Mouse (Mus musculus) embryonic facial prominence, embryonic 13.5 days (tissue): ENCODE measurements around the gene 0610012G03Rik. TPM values are rescaled to one million over a fixed set of nuclear protein-coding genes. Genes with fewer than 3 reads are reported as not detected.

ENCODE experiments used
- ATAC-seq: fragments of 200-750 bp; cut with Nextera tagmentation; 2 replicates; pipeline ENCODE4 v1.8.0; 2017; ENCODE audit warnings: low read depth; ENCODE audit not compliant: insufficient number of reproducible peaks, insufficient read depth, low FRiP score, low TSS enrichment
- H3K27ac ChIP-seq: fragments of 300-500 bp; sonication (generic); 2 replicates; pipeline ENCODE4 v1.5.1; 2015; ENCODE audit warnings: moderate library complexity, mild to moderate bottlenecking, inconsistent platforms
- H3K27me3 ChIP-seq: fragments of 300-500 bp; sonication (generic); 2 replicates; pipeline ENCODE4 v1.6.1; 2015; ENCODE audit warnings: mild to moderate bottlenecking, inconsistent platforms
- H3K36me3 ChIP-seq: fragments of 300-500 bp; sonication (generic); 2 replicates; pipeline ENCODE4 v1.6.1; 2015; ENCODE audit warnings: mild to moderate bottlenecking, inconsistent platforms
- H3K4me1 ChIP-seq: fragments of 300-500 bp; sonication (generic); 2 replicates; pipeline ENCODE4 v1.6.1; 2015; ENCODE audit warnings: inconsistent platforms
- H3K4me2 ChIP-seq: fragments of 300-500 bp; sonication (generic); 2 replicates; pipeline ENCODE4 v1.6.1; 2015; ENCODE audit warnings: moderate library complexity, mild to moderate bottlenecking, inconsistent platforms
- H3K4me3 ChIP-seq: fragments of 300-500 bp; sonication (generic); 2 replicates; pipeline ENCODE4 v1.5.1; 2015; ENCODE audit warnings: mild to moderate bottlenecking, inconsistent platforms
- H3K9ac ChIP-seq: fragments of 300-500 bp; sonication (generic); 2 replicates; pipeline ENCODE4 v1.6.1; 2015; ENCODE audit warnings: mild to moderate bottlenecking, inconsistent platforms
- H3K9me3 ChIP-seq: fragments of 300-500 bp; sonication (generic); 2 replicates; pipeline ENCODE4 v1.6.1; 2016; ENCODE audit warnings: inconsistent platforms
- WGBS: fragments of 180-500 bp; shearing (Covaris S2); methylation state at CpG from one replicate; pipeline ENCODE4 v1.1.7; 2015; ENCODE audit warnings: mixed read lengths; 5-methylcytosine and 5-hydroxymethylcytosine counted together
- polyA plus RNA-seq: library from polyadenylated mRNA; unstranded; fragments of >200 nt; fragmentation: Nextera tagmentation; extraction: Ambion mirVana; gene quantifications from 2 replicates; pipeline ENCODE4 v1.2.1, GENCODE M21; 2015

Gene 0610012G03Rik
- polyA plus RNA-seq, 1 experiment from 2014 or later, result 89.1 TPM

DNA sequence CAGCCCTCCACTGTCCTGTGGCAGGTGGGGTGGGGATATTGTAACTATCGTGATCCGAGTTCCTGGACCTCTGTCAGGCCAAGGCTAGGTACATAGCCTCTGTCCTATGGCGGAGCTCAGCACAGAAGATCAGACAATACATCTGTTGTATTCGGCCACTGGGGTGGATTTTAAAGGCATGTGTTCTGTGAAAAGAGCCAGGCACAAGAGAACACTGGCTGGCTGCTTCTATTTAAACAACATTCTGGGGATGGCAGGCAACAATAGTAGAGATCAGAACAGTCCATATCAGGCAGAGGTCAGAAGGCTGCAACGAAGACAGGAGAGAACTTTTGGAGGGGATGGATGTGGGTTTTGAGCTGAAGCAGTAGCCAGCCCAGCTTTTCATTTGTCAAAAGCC lies 16.0 kb downstream of the 0610012G03Rik start:
- Histone ChIP-seq H3K9ac (no peak overlapping the region), H3K27me3 (peaks cover 45% of the 10 kb centered on the region), H3K9me3 (no peaks in the 10 kb centered on the region), H3K4me3 (no peak overlapping the region), H3K27ac (no peak overlapping the region), H3K4me1 (peaks cover 28% of the 10 kb centered on the region), H3K36me3 (no peaks in the 10 kb centered on the region), H3K4me2 (peak overlapping the region; percentile 94; the same call in 1 of the 2 replicates)
- no peak for ATAC-seq
- WGBS, result 55% methylated on average over 5 of the region's 5 CpGs

- peaks cover 28% of the 10 kb centered on the region for H3K4me1 ChIP-seq
Observed at GRCm38 (mm10) chr16:31931330-31931729, 17.0 kb downstream of the 0610012G03Rik start.

GRCm38 (mm10) chr16:31927412-31927811 lies 20.9 kb downstream of the 0610012G03Rik start:
- H3K36me3 ChIP-seq, result no peaks in the 10 kb centered on the region
- H3K9me3 ChIP-seq, result no peaks in the 10 kb centered on the region
- ATAC-seq, result no peak
- no peak overlapping the region for H3K9ac ChIP-seq
- WGBS, result 75% methylated on average over 5 of the region's 5 CpGs
- H3K4me1 ChIP-seq, result no peaks in the 10 kb centered on the region
- no peak overlapping the region for H3K27ac ChIP-seq
- no peak overlapping the region for H3K4me3 ChIP-seq
- H3K27me3 ChIP-seq, result no peaks in the 10 kb centered on the region; the same call in 1 of the 2 replicates
- no peak overlapping the region for H3K4me2 ChIP-seq

More at GRCm38 (mm10) chr16:31931330-31931729, 17.0 kb downstream of the 0610012G03Rik start:
- no peak overlapping the region for H3K9ac ChIP-seq
- H3K4me3 ChIP-seq, result no peak overlapping the region
- 55% methylated on average over 17 of the region's 17 CpGs for WGBS
- no peak for ATAC-seq
- no peak overlapping the region for H3K27ac ChIP-seq
- H3K36me3 ChIP-seq, result no peaks in the 10 kb centered on the region
- peak overlapping the region; percentile 20; the same call in 1 of the 2 replicates for H3K4me2 ChIP-seq
- H3K27me3 ChIP-seq, result peaks cover 36% of the 10 kb centered on the region
- H3K9me3 ChIP-seq, result no peaks in the 10 kb centered on the region

DNA sequence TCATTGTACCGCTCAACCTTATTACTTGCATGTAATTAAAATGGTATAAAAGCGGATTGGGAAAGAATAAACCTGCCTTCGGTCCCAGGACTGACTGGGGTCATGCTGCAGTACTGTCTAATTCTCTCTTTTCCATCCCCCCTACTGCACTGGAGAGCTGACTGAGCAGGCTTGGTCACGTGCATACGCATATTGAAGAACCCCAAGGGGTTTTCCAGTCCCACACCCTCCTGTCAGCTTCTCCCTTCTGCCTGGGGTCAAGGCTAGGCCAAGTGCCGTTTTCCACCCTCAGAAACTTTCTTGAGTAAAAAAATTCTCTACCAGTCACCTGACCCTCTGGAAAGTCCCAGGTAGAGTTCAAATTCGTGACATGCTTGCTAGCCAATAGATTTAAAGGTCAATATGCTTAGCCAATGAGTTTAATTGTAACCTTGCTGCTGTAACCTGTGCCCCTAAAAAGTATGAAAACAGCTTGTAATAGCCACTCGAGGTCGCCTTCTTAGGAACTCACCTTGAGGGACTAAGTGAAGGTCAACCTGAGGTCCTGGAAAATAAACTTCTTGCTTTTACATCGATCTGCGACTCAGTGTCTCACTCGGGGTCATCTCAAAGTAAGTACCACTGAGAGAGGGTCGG lies 21.6 kb downstream of the 0610012G03Rik start:
- WGBS, result 72% methylated on average over 13 of the region's 13 CpGs
- H3K4me2 ChIP-seq, result no peak overlapping the region
- H3K27me3 ChIP-seq, result no peaks in the 10 kb centered on the region; the same call in 1 of the 2 replicates
- no peaks in the 10 kb centered on the region for H3K36me3 ChIP-seq
- no peaks in the 10 kb centered on the region for H3K9me3 ChIP-seq
- H3K4me1 ChIP-seq, result no peaks in the 10 kb centered on the region
- H3K9ac ChIP-seq, result no peak overlapping the region
- no peak for ATAC-seq
- H3K4me3 ChIP-seq, result no peak overlapping the region
- H3K27ac ChIP-seq, result no peak overlapping the region

DNA sequence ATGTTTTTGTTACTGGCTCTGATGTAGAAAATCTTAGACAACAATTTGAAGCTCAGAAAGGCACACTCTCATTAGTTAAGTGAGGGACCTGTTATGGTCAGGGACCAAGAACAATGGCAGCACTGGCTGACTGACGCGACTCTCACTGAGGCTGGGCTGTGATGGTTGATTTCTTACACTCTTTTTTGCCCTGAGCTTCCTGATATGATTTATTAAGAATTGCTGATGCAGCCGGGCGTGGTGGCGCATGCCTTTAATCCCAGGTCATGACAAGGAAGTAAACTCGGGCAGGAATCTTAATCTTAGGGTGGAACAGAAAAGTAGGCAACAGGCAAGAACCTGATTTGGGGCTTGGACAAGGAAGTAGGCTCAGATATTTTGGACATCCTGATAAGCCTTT lies 22.2 kb downstream of the 0610012G03Rik start:
- Histone ChIP-seq H3K36me3 (no peaks in the 10 kb centered on the region), H3K4me3 (no peak overlapping the region), H3K4me2 (no peak overlapping the region), H3K9ac (no peak overlapping the region), H3K9me3 (no peaks in the 10 kb centered on the region), H3K4me1 (no peaks in the 10 kb centered on the region), H3K27ac (no peak overlapping the region), H3K27me3 (no peaks in the 10 kb centered on the region)
- no peak for ATAC-seq
- 77% methylated on average over 6 of the region's 6 CpGs for WGBS

GRCm38 (mm10) chr16:31924368-31924767 lies 23.9 kb downstream of the 0610012G03Rik start:
- no peak overlapping the region for H3K4me3 ChIP-seq
- 79% methylated on average over 6 of the region's 6 CpGs for WGBS

DNA sequence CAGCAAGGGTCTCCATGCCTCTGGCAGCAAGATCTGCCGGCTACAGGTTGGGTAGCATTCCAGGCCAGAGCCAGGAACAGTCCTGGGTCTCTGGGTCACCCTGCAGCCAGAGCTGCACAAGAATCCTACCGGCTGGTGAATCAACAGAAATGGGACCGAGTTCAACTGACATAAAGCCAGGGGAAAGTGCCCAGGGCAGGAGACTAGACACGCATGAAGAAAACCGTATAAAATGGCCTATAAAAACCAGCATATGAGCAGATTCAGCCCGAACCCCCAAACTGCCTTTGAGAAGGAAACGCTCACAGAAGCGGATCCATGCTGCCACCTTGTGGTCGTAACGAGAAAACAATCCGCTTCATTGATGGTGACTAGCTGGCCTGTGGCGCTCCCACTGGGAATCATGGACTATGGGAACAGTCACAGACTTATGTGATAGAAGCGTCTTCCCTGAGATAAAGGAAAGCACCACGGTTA lies 30.0 kb downstream of the 0610012G03Rik start:
- peaks cover 3% of the 10 kb centered on the region; the same call in 1 of the 2 replicates for H3K4me1 ChIP-seq
- ATAC-seq, result 0 out of 2 replicates have a peak, but pooled peaks have one; percentile 15
- H3K9me3 ChIP-seq, result no peaks in the 10 kb centered on the region
- no peaks in the 10 kb centered on the region for H3K36me3 ChIP-seq
- no peak overlapping the region for H3K27ac ChIP-seq
- no peaks in the 10 kb centered on the region for H3K27me3 ChIP-seq
- H3K4me3 ChIP-seq, result no peak overlapping the region
- H3K9ac ChIP-seq, result 0 out of 2 replicates have a peak overlapping the region, but pooled peaks have one; percentile 32
- 2% methylated on average over 14 of the region's 14 CpGs for WGBS
- peak overlapping the region; percentile 29 for H3K4me2 ChIP-seq

More at GRCm38 (mm10) chr16:31924368-31924767, 23.9 kb downstream of the 0610012G03Rik start:
- Histone ChIP-seq H3K27ac (no peak overlapping the region), H3K9me3 (no peaks in the 10 kb centered on the region), H3K4me2 (no peak overlapping the region), H3K27me3 (no peaks in the 10 kb centered on the region), H3K4me1 (no peaks in the 10 kb centered on the region), H3K36me3 (no peaks in the 10 kb centered on the region), H3K9ac (no peak overlapping the region)
- ATAC-seq, result no peak

GRCm38 (mm10) chr16:31917776-31918175 lies 30.5 kb downstream of the 0610012G03Rik start:
- WGBS, result 76% methylated on average over 11 of the region's 11 CpGs
- Histone ChIP-seq H3K4me3 (no peak overlapping the region), H3K27me3 (no peaks in the 10 kb centered on the region), H3K27ac (no peak overlapping the region), H3K4me1 (peaks cover 3% of the 10 kb centered on the region; the same call in 1 of the 2 replicates), H3K9ac (no peak overlapping the region), H3K4me2 (no peak overlapping the region), H3K9me3 (no peaks in the 10 kb centered on the region), H3K36me3 (no peaks in the 10 kb centered on the region)
- ATAC-seq, result no peak

DNA sequence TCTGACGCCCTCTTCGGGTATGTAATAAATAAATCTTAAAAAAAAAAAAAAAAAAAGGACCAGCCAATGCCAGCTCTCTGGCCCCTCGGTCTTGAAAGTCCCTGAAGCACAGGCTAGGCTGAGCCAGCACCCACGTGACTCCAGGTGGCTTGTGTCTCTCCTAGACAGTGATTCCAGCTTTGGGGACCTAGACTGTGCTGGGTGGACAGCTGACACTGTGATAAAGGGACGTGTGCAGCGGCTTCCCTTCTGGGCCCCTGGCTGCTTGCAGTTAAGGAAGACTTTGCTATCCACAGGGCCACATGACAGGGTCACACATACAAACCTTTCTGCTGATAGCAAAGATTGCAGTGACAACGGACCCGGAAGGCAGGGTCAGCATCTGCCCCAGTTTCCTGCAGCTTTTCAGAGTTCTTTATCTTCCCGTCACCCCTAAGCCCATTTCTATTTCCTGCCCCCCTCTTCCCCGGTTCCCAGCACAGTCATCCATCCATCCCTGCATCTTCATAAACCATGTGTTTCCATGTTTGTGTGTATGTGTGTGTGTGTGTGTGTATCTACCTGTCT lies 37.9 kb downstream of the 0610012G03Rik start:
- no peak overlapping the region for H3K9ac ChIP-seq
- H3K27ac ChIP-seq, result no peak overlapping the region
- no peak for ATAC-seq
- WGBS, result 72% methylated on average over 10 of the region's 10 CpGs
- no peaks in the 10 kb centered on the region for H3K36me3 ChIP-seq
- no peak overlapping the region for H3K4me3 ChIP-seq
- no peaks in the 10 kb centered on the region for H3K27me3 ChIP-seq
- H3K4me1 ChIP-seq, result peaks cover 20% of the 10 kb centered on the region
- no peaks in the 10 kb centered on the region for H3K9me3 ChIP-seq
- no peak overlapping the region for H3K4me2 ChIP-seq

DNA sequence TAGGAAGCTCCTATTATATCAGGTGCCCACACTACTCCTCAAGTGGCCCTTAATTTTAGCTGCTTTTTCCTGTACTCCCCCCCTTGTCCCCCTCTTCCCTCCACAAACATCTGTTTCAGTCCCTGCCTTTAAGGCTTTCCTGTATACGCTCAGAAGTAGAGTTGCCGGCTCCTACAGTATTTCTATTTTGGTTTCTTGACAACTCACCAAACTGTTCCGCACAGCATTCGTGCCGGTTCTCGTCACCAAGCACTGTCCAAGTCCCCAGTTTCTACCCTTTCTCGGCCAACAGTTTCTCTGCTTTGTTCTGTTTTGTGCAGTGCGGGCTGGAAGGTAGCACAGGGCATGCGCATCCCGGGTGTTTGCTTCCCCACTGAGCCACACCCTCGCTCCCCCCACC lies 39.3 kb downstream of the 0610012G03Rik start:
- peak overlapping the region; percentile 3; the same call in 1 of the 2 replicates for H3K9ac ChIP-seq
- peak overlapping the region; percentile 24; the same call in 1 of the 2 replicates for H3K4me2 ChIP-seq
- no peaks in the 10 kb centered on the region for H3K27me3 ChIP-seq
- no peaks in the 10 kb centered on the region for H3K9me3 ChIP-seq
- H3K36me3 ChIP-seq, result no peaks in the 10 kb centered on the region
- no peak overlapping the region for H3K4me3 ChIP-seq
- WGBS, result 62% methylated on average over 11 of the region's 11 CpGs
- no peak overlapping the region for H3K27ac ChIP-seq
- peaks cover 20% of the 10 kb centered on the region for H3K4me1 ChIP-seq
- ATAC-seq, result no peak

GRCm38 (mm10) chr16:31906896-31907295 lies 41.4 kb downstream of the 0610012G03Rik start:
- 7% methylated on average over 9 of the region's 9 CpGs for WGBS
- H3K4me1 ChIP-seq, result peaks cover 20% of the 10 kb centered on the region
- no peaks in the 10 kb centered on the region for H3K9me3 ChIP-seq
- no peaks in the 10 kb centered on the region for H3K27me3 ChIP-seq
- peak overlapping the region; percentile 4; the same call in 1 of the 2 replicates for H3K27ac ChIP-seq
- peak overlapping the region; percentile 22 for H3K4me3 ChIP-seq
- ATAC-seq, result no peak
- H3K4me2 ChIP-seq, result peak overlapping the region; percentile 56
- no peaks in the 10 kb centered on the region for H3K36me3 ChIP-seq
- no peak overlapping the region for H3K9ac ChIP-seq
